Mouse (Mus musculus): ENCODE results near the gene Tnks2.

The Tnks2 gene

GRCm38 (mm10) chr19:36940064-36940463, 106.0 kb downstream of the Tnks2 start:
- DNase-seq: no peak
